Mouse (Mus musculus) Patski (cell line): ENCODE measurements at regions not wholly inside any gene's neighbourhood (a gene's known extent, or its start where the extent isn't known, plus 50 kb on each side); places are given as distances from the start of the nearest gene placed in this dataset.

Source experiments
- ATAC-seq: fragments of 100-300 bp; one replicate; pipeline ENCODE4 v1.8.0; 2021
- CTCF ChIA-PET: fragments of 350-600 bp; sonication (Branson Sonifier 250); formaldehyde crosslinking; loops from one replicate; lab custom pipeline; 2022; ENCODE audit warnings: inconsistent platforms; lab: Charles Lee
- POLR2A ChIA-PET: fragments of 350-600 bp; sonication (Branson Sonifier 250); formaldehyde crosslinking; loops from one replicate; lab custom pipeline; 2022; ENCODE audit warnings: antibody characterized with exemption, inconsistent platforms; lab: Charles Lee
- DNase-seq: peaks from one replicate; pipeline ENCODE4 v3.0.0-alpha.2; 2011; ENCODE audit warnings: low read depth, low spot score
- H3K27me3 ChIP-seq: fragments of 371-371 bp; one replicate; pipeline ENCODE4 v1.5.1; 2021
- CTCF ChIP-seq: fragments of 100-300 bp; IDR thresholded peaks from one replicate; pipeline ENCODE4 v1.5.1; 2021
- in situ Hi-C: fragments of 300-500 bp; cut with MboI; formaldehyde crosslinking; loops from 3 replicates; pipeline ENCODE4 v1.11.1; 2018; ENCODE audit warnings: low pct_unique_long_range_greater_than_20kb, mixed read lengths

GRCm38 (mm10) chr13:5289753-5290449 is 571.4 kb upstream of the Klf6 start:
- ATAC-seq: no peak

GRCm38 (mm10) chr13:5302141-5302540 is 559.1 kb upstream of the Klf6 start:
- ChIA-PET CTCF (no interaction called here), POLR2A (interaction anchor here (0.6 kb wide), 1 partner anchor 689 kb away, joined by 3 read pairs; no protein-coding TSS in a partner anchor)
- ATAC-seq (peak; percentile 78), DNase-seq (peak; percentile 48)
- no peaks in the 10 kb centered on the region for H3K27me3 ChIP-seq
- in situ Hi-C loops: no loop called here
- TF ChIP-seq CTCF: no peak

More at GRCm38 (mm10) chr13:5289753-5290449, 571.4 kb upstream of the Klf6 start:
- H3K27me3 ChIP-seq: no peaks in the 10 kb centered on the region
- TF ChIP-seq CTCF: no peak
- in situ Hi-C loops: no loop called here
- CTCF ChIA-PET: no interaction called here
- POLR2A ChIA-PET: no interaction called here
- no peak for DNase-seq

GRCm38 (mm10) chr13:5306688-5307087 is 554.6 kb upstream of the Klf6 start:
- TF ChIP-seq CTCF: no peak
- CTCF ChIA-PET: no interaction called here
- no peaks in the 10 kb centered on the region for H3K27me3 ChIP-seq
- no peak for ATAC-seq
- POLR2A ChIA-PET: no interaction called here
- in situ Hi-C loops: no loop called here
- DNase-seq: no peak

- TF ChIP-seq CTCF: no peak
- no peaks in the 10 kb centered on the region for H3K27me3 ChIP-seq
- CTCF ChIA-PET: no interaction called here
- POLR2A ChIA-PET: no interaction called here
- DNase-seq (no peak), ATAC-seq (no peak)
- in situ Hi-C loops: no loop called here
Measured at GRCm38 (mm10) chr13:5313297-5313696, 548.0 kb upstream of the Klf6 start.

GRCm38 (mm10) chr13:5315011-5315410 is 546.3 kb upstream of the Klf6 start:
- POLR2A ChIA-PET: no interaction called here
- TF ChIP-seq CTCF: no peak
- in situ Hi-C loops: no loop called here
- DNase-seq (no peak), ATAC-seq (no peak)
- no peaks in the 10 kb centered on the region for H3K27me3 ChIP-seq
- CTCF ChIA-PET: no interaction called here

GRCm38 (mm10) chr13:5317941-5318856 is 543.1 kb upstream of the Klf6 start:
- in situ Hi-C loops: no loop called here
- ChIA-PET POLR2A (no interaction called here), CTCF (no interaction called here)
- DNase-seq: no peak
- TF ChIP-seq CTCF: no peak
- no peak for ATAC-seq
- no peaks in the 10 kb centered on the region for H3K27me3 ChIP-seq

- DNase-seq (peak; percentile 17), ATAC-seq (no peak)
- in situ Hi-C loops: no loop called here
- no peaks in the 10 kb centered on the region for H3K27me3 ChIP-seq
- ChIA-PET CTCF (interaction anchor here (1.4 kb wide), 1 partner anchor 12 kb away, joined by 3 read pairs; no protein-coding TSS in a partner anchor), POLR2A (no interaction called here)
- TF ChIP-seq CTCF: no peak
Measured at GRCm38 (mm10) chr13:5345712-5346111, 515.6 kb upstream of the Klf6 start.

- DNase-seq (peak; percentile 22), ATAC-seq (peak; percentile 35)
- in situ Hi-C loops: no loop called here
- H3K27me3 ChIP-seq: no peaks in the 10 kb centered on the region
- ChIA-PET POLR2A (no interaction called here), CTCF (interaction anchor here (1.1 kb wide), 1 partner anchor 77 kb away, joined by 3 read pairs; no protein-coding TSS in a partner anchor)
- TF ChIP-seq CTCF: no peak
Measured at GRCm38 (mm10) chr13:5347503-5348469, 513.5 kb upstream of the Klf6 start.

GRCm38 (mm10) chr13:5367058-5367797 is 494.1 kb upstream of the Klf6 start:
- POLR2A ChIA-PET: no interaction called here
- in situ Hi-C loops: no loop called here
- no peaks in the 10 kb centered on the region for H3K27me3 ChIP-seq
- DNase-seq (no peak), ATAC-seq (no peak)
- no peak for TF ChIP-seq CTCF
- CTCF ChIA-PET: no interaction called here
